Mouse (Mus musculus): ENCODE results near the gene Rusc2. TPM values are rescaled to one million over a fixed set of nuclear protein-coding genes. Genes with fewer than 3 reads are reported as not detected.

The Rusc2 gene
- polyA plus RNA-seq, 1 experiment = 44.7 TPM

DNA sequence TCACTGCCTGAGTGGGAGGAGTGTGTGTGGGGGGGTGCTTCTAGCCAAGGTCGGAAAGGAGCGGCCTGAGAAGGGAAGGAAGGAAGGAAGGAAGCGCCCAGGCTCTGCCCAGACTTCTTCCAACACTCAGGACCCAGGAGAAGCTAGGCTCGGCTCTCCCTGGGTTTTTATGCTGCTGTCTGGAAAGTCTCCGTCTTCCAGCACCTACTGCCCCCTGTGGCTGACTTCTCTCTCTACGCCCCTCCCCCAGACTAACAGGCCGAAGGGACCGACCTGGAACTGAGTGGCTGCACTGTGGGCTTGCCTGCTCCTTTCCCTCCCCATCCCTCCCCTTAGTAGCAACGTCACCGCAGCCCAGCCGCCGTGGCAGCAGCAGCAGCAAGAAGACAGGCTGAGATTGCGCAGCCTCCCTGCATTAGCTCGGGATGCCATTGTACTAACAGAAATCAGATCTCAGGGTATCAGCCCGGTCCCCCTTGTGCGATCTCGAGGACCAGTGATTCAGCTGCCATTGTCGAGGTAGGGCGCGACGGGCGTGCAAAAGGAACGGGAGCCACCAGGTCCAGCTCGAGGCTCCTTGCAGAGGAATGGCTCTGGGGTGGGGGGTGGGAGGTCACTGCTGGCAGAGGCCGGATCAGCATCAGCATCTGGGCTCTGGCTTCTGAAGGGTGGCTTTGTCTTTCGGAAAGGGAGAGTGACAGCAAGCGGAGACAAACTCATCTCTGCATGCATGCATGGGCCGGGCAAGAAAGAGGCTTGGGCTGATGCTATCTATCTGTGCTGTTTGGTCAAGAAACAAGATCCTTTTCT, 24.6 kb downstream of the Rusc2 start:
- Histone ChIP-seq H3K27ac (ENCODE audit: insufficient read depth, low read length) (peak overlapping the region; percentile 90), H3K4me3 (ENCODE audit: insufficient read depth, low read length) (peak overlapping the region; percentile 64), H3K4me1 (ENCODE audit: control insufficient read depth, insufficient read depth, low read length) (peaks cover 9% of the 10 kb centered on the region)
- TF ChIP-seq CTCF (IDR thresholded peaks at IDR 0.05; ENCODE audit: borderline replicate concordance, insufficient read depth, low read length) = peak; percentile 38; the same call in 1 of the 2 replicates
- TF ChIP-seq POLR2A (IDR thresholded peaks at IDR 0.05; ENCODE audit: low read depth, low read length) = peak; percentile 91

DNA sequence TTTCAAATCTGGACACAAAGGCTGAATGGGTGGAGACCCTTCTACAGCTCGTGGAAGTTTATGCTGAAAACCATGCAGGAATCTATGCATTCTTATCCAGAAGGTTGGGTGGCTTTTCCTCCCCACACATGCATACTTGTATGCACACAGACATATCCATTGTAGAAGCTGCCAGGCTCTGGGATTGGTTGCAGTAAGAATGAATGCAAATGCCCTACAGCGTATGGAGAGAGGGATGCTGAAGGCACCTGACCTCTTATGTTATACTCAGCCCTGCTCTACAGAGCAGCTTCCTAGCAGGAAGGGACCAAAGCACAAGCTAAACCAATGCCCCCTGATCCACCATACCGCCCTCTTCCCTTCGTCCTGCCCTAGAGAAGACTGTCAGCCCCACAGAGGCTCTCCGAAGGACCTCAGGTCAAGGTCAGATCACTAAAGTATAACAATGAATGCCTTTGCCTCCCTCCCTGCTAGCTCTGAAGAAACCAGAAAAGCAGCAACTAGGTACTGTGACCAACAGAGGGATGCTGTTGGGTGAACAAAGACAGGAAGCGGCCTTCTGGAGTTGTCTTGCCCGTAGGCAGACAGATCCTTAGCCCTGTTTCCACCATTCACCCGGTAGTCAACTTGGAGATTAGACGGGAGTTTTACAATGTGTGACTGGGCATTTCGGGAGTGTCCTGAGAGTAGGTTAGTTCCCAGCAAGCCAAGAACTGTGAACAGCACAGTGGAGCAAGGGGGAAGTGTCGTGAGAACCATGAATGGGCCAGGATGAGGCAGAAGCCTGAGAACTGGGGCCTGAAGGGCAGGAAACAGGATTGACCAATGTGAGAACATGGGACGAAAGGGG, 25.5 kb downstream of the Rusc2 start:
- Histone ChIP-seq H3K27ac (ENCODE audit: insufficient read depth, low read length) (peak overlapping the region; percentile 70), H3K4me1 (ENCODE audit: control insufficient read depth, insufficient read depth, low read length) (peaks cover 9% of the 10 kb centered on the region), H3K4me3 (ENCODE audit: insufficient read depth, low read length) (peak overlapping the region; percentile 64)
- no peak for TF ChIP-seq POLR2A (IDR thresholded peaks at IDR 0.05; ENCODE audit: low read depth, low read length)
- TF ChIP-seq CTCF (IDR thresholded peaks at IDR 0.05; ENCODE audit: borderline replicate concordance, insufficient read depth, low read length) = no peak

DNA sequence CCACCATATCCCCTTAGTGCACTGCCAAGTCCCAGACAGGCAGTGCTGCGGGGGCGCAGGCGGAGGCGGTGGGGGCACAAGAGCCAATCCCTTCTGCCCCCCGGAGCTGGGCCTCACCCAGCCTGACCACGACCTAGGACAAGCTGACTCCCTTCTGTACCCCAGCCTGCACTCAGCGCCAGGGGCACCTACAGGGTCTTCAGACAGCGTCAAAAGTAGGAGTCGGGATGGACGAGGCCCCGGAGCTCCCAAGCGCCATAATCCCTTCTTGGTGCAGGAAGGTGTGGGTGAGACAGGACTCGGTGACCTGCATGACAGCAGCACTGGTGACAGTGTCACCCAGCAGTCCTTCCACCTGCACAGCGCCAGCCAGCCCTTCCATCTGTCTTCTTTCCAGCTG, 33.0 kb downstream of the Rusc2 start:
- peaks cover 17% of the 10 kb centered on the region; the same call in 1 of the 2 replicates for H3K4me1 ChIP-seq (ENCODE audit: control insufficient read depth, insufficient read depth, low read length)
- no peak overlapping the region for H3K4me3 ChIP-seq (ENCODE audit: insufficient read depth, low read length)
- no peak overlapping the region for H3K27ac ChIP-seq (ENCODE audit: insufficient read depth, low read length)
- TF ChIP-seq CTCF (IDR thresholded peaks at IDR 0.05; ENCODE audit: borderline replicate concordance, insufficient read depth, low read length) = no peak
- TF ChIP-seq POLR2A (IDR thresholded peaks at IDR 0.05; ENCODE audit: low read depth, low read length) = no peak

DNA sequence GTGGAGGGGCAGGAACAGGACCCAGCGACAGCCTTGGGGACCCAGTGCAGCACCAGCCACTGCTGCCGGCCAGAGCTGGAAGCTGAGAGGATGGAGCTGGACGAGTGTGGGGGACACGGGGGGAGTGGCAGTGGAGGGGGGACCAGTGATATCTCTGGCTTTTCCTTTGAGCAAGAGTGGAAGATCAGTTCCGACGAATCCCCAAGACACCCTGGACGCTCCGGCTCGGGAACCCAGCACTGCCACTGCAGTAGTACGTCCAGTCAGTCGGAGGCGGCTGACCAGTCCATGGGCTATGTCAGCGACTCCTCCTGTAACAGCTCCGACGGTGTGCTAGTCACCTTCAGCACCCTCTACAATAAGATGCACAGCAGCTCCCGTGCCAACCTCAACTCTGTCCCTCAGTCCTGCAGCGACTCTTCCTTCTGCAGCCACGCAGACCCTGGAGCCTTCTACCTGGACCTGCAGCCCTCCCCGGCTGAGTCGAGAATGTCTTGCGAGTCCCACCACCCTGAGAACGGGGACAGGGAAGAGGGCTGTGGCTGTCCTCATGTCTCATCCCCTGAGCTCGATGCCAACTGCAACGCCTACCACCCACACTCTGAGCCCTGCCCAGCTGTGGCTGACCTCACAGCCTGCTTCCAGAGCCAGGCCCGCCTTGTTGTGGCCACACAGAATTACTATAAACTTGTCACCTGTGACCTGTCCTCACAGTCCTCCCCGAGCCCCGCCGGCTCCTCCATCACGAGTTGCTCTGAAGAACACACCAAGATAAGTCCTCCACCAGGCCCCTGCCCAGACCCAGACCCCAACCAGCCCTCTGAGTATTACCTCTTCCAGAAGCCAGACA, 33.7 kb downstream of the Rusc2 start:
- no peak overlapping the region for H3K27ac ChIP-seq (ENCODE audit: insufficient read depth, low read length)
- H3K4me3 ChIP-seq (ENCODE audit: insufficient read depth, low read length) = no peak overlapping the region
- TF ChIP-seq POLR2A (IDR thresholded peaks at IDR 0.05; ENCODE audit: low read depth, low read length) (no peak), CTCF (IDR thresholded peaks at IDR 0.05; ENCODE audit: borderline replicate concordance, insufficient read depth, low read length) (no peak)
- peaks cover 20% of the 10 kb centered on the region; the same call in 1 of the 2 replicates for H3K4me1 ChIP-seq (ENCODE audit: control insufficient read depth, insufficient read depth, low read length)

DNA sequence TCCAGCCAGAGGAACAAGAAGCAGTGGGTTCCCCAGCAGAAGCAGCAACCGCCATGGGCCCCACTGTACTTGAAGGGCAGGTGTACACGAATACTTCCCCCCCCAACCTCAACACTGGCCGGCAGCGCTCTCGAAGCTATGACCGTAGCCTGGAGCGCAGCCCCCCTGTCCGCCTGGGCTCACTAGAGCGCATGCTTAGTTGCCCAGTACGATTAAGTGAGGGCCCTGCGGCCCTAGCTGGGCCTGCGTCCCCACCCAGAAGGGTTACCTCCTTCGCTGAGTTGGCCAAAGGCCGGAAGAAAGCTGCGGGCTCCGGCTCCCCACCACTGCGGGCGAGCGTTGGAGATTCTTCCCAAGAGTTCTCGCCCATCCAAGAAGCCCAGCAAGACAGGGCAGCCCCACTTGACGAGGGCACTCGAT, 34.3 kb downstream of the Rusc2 start:
- H3K27ac ChIP-seq (ENCODE audit: insufficient read depth, low read length) = no peak overlapping the region
- H3K4me1 ChIP-seq (ENCODE audit: control insufficient read depth, insufficient read depth, low read length) = peaks cover 20% of the 10 kb centered on the region; the same call in 1 of the 2 replicates
- no peak overlapping the region for H3K4me3 ChIP-seq (ENCODE audit: insufficient read depth, low read length)
- TF ChIP-seq POLR2A (IDR thresholded peaks at IDR 0.05; ENCODE audit: low read depth, low read length) (no peak), CTCF (IDR thresholded peaks at IDR 0.05; ENCODE audit: borderline replicate concordance, insufficient read depth, low read length) (no peak)

DNA sequence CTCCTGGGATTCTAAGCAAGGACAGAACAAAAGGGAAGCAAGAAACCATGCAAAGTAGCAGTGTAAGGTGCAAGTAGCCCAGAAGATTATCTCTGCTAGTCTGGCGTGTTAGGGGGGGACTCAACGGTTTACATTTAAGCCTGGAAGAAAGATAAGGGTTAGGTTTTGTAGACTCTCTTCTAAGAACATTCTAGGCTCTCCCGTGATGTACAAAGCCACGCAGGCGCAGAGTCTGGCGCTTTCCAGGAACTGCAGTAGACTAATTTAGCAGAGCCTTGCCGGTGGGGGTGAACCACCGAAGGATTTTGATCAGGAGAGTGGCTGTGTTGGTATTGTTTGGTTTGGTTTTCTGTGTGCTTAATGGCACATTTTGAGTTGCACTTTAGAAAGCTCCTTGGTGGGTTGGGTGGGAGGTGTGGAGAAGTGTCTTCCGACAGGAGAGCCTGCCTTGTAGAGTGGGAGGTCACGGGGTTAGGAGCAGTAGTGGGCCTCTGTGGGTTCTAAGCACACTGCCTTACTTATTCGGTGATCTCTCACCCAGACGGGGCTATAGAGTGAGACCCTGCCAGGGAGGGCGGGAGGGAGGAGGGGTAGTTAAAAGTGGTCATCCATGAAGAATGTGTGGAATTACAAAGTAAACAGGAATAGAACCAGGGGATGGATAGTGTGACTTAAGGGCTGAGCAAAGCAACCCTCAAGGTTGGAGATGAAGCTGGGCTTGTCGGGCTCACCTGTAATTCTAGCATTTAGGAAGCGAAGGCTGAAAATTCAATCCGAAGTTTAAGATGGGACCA, 35.7 kb downstream of the Rusc2 start:
- Histone ChIP-seq H3K4me1 (ENCODE audit: control insufficient read depth, insufficient read depth, low read length) (peaks cover 20% of the 10 kb centered on the region; the same call in 1 of the 2 replicates), H3K27ac (ENCODE audit: insufficient read depth, low read length) (peak overlapping the region; percentile 49), H3K4me3 (ENCODE audit: insufficient read depth, low read length) (no peak overlapping the region)
- no peak for TF ChIP-seq CTCF (IDR thresholded peaks at IDR 0.05; ENCODE audit: borderline replicate concordance, insufficient read depth, low read length)
- no peak for TF ChIP-seq POLR2A (IDR thresholded peaks at IDR 0.05; ENCODE audit: low read depth, low read length)

DNA sequence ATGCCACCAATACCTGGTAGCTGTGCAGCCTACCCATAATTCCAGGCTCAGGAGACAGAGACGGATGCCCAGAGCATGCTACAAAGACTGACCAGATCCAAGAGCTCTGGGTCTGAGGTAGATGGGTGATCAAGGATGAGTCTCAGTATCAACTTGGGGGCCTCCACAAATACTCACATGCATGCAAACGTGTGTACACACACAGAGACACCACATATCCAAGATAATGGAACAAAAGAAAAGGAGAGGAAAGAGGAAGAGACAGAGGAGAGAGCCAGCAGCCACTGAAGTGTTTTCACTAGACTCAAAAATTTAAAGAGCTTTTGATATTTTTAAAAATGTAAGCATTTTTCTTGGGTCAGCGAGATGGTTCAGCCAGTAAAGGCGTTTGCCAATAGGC, 36.7 kb downstream of the Rusc2 start:
- peak overlapping the region; percentile 47; the same call in 1 of the 2 replicates for H3K27ac ChIP-seq (ENCODE audit: insufficient read depth, low read length)
- no peak for TF ChIP-seq CTCF (IDR thresholded peaks at IDR 0.05; ENCODE audit: borderline replicate concordance, insufficient read depth, low read length)
- TF ChIP-seq POLR2A (IDR thresholded peaks at IDR 0.05; ENCODE audit: low read depth, low read length) = no peak
- H3K4me1 ChIP-seq (ENCODE audit: control insufficient read depth, insufficient read depth, low read length) = peaks cover 20% of the 10 kb centered on the region; the same call in 1 of the 2 replicates
- H3K4me3 ChIP-seq (ENCODE audit: insufficient read depth, low read length) = no peak overlapping the region

DNA sequence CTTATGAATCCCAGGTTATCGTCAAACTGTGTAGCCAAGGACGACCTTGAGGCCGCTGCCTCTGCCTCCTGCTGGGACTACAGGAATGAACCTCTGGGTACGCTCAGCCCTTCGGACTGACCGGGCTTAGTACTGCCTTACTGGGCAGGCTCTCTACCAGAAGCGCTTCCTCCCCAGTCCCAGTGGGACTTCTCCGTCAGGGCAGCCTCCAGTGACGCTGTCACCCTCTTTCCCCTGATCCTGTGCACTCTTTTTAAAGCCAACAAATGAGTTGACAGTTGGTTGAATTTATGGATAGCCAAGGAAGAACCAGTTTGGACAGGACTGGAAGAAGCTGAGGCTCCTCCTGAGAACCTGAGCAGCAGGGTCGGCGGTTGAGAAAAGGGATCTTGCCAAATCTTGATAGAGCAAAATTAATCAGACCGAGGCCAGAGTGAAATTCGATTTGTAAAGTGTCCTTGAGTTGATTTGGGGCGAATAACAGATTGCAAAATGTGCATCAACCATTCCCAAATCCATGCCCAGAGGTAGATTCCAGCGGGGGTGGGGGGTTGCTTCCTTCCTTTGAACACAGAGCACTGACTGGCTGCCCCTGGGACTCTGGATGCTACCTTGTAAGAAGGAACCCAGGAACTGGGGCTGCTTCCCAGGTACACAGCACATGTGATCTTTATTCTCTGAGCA, 37.3 kb downstream of the Rusc2 start:
- TF ChIP-seq POLR2A (IDR thresholded peaks at IDR 0.05; ENCODE audit: low read depth, low read length) (no peak), CTCF (IDR thresholded peaks at IDR 0.05; ENCODE audit: borderline replicate concordance, insufficient read depth, low read length) (no peak)
- H3K27ac ChIP-seq (ENCODE audit: insufficient read depth, low read length) = peak overlapping the region; percentile 65

More for the DNA sequence above, 37.3 kb downstream of the Rusc2 start:
- no peak overlapping the region for H3K4me3 ChIP-seq (ENCODE audit: insufficient read depth, low read length)
- H3K4me1 ChIP-seq (ENCODE audit: control insufficient read depth, insufficient read depth, low read length) = peaks cover 20% of the 10 kb centered on the region; the same call in 1 of the 2 replicates

Measured in embryonic fibroblast, embryonic 13.5 days (primary cell).